Mouse (Mus musculus) kidney, adult 2 months (tissue): ENCODE data around the gene Aip.

ENCODE experiments used
- CTCF ChIP-seq: fragments of 200-500 bp; conservative IDR thresholded peaks from 2 replicates; pipeline ENCODE4 v1.5.1; 2011; ENCODE audit warnings: low read depth, mild to moderate bottlenecking, control low read depth, low read length, moderate library complexity, mixed read lengths; ENCODE audit not compliant: insufficient read depth, insufficient read length
- POLR2A ChIP-seq: fragments of 200-500 bp; IDR thresholded peaks from one replicate; pipeline ENCODE4 v1.6.1; 2011; ENCODE audit warnings: low read depth, low read length, control low read depth

GRCm38 (mm10) chr19:4115144-4115543 is 10.5 kb downstream of the Aip start:
- no peak for TF ChIP-seq POLR2A
- no peak for TF ChIP-seq CTCF
